Mouse (Mus musculus): ENCODE data around the gene Gopc.

DNA sequence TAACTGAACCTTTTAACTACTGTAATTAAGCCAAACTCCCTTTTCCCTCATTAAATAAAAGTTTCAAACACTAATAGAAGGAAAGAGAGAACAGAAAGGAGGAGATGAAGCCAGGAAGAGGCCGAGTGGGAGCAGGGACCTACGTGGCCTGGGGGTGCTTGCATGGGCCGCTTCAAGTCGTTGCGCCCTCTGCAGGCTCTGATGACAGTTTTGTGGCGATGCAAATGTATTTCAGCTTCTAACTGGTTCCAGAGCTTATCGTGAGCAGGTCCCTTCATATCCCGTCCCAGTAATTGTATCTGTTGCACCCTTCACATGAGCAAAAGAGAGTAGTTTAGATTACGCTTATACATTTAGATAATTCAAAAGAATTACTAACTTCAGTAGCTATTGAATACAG is 28.7 kb downstream of the Gopc start:
- 0 out of 2 replicates have a peak, but pooled peaks have one; percentile 20 for TF ChIP-seq CTCF (IDR thresholded peaks at IDR 0.05; ENCODE audit: low read depth)
- no peak for TF ChIP-seq EP300 (IDR thresholded peaks at IDR 0.05; ENCODE audit: low read depth)

Measured in liver, embryonic 14.5 days (tissue).